Mouse (Mus musculus): ENCODE measurements around the gene Fkbp10.

GRCm38 (mm10) chr11:100430052-100430451, 14.6 kb downstream of the Fkbp10 start:
- TF ChIP-seq CTCF (IDR thresholded peaks at IDR 0.05; ENCODE audit: low read depth) (no peak), EP300 (optimal IDR thresholded peaks at IDR 0.05) (no peak)

Data from stomach, postnatal 0 days (tissue).